Mouse (Mus musculus) embryo, embryonic 10 days (tissue): Measurements from ENCODE around the gene Dip2c.

Experiments used
- DNase-seq: peaks from one replicate; pipeline ENCODE4 v3.0.0-alpha.2; 2015; ENCODE audit warnings: low spot score

Dip2c gene

DNA sequence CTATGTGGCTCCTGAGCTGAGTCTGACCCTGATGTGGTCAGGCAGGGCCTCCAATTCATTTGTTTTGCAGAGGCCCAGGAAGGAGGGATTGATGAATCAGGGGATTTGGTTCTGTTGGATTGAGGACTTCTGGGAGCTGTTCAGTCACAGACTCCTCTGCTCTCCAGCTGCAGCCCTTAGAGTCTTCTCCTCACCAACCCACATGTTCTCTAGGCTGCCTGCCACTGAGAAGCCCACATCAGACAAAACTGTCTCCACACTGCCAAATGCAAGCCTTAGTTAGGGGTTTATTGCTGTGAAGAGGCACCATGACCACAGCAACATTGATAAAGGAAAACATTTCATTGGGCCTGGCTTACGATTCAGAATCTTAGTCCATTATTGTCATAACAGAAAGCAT lies 387.3 kb downstream of the Dip2c start:
- DNase-seq: no peak

DNA sequence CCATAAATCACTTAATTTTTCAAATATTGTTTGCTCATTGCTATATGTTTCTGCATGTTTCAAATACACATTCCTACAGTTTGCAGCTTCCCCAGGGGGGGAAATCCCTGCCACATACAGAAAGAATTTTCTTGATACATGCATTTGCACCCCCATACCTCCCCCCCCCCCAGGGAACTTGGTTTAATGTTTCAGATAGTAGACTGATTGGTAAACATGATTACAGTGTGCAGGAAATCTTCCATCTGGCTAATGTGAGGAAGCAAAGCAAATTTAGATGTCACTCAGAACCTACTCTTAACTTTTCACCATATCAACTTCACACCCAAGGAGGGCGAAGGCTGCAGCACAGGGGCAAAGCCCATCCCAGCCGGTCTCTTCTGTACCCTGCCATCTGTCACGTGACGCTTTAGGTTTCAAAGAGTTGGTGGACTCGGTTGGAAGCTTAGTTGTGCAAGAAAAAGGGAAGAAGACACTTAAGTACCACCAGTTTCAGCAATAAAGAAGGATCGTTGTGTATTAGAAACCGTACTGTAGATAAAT lies 391.7 kb downstream of the Dip2c start:
- DNase-seq: no peak

DNA sequence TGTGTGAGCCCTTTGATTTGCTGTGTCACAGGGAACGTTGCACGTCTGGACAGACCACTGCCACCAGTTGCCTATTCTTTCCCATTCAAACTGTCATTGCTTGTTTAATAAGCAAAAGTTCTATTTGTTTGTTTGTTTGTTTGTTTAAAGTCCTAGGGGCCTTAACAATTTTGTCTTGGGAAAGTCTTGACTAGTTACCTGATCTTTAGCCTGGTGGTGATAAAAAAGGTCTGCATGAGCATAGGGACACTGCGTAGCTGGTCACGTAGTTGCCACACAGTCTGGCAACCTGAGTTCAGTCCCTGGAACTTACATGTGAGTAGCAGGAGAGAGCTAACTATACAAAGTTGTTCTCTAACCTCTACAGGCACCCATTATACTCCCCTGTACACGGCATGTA lies 392.9 kb downstream of the Dip2c start:
- no peak for DNase-seq

GRCm38 (mm10) chr13:9674126-9674525 lies 397.8 kb downstream of the Dip2c start:
- DNase-seq: no peak

DNA sequence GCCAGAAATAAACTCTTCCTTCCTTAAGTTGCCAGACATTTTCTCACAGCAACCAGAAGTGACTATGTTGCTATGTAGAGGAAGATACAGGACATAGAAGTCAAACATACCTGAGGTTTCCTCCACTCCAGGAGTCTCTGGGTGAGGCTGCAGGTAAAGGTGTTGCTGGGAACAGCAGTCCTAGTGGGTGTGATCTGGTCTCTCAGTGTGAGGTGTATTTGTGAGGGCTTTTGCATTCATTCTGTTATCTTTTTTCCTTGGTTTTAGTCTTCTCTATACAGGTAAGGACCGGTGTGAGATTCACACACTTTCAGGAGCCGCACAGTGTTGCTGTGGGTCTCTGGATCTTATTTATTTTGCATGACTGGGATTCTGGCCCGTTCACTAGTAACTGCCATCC lies 405.2 kb downstream of the Dip2c start:
- no peak for DNase-seq

DNA sequence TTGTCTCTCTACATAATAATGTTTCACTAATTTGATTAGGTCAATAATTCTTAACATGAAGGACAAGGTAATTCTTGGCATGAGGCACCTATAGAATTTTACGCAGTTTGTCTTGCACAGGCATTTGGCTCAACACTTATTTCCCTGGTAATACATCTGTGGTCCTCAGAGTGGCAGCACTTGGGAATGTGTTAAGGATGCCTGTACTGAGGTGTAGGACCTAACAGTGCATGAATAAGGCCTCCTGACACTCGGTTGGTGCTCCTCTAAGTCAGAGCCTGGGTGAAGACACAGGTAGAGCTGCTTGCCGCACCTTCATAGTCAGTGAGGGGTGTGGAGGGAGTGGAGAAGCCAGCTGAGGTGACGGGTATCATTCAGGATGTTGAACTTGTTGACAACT lies 407.0 kb downstream of the Dip2c start:
- no peak for DNase-seq

GRCm38 (mm10) chr13:9684153-9684923 lies 408.0 kb downstream of the Dip2c start:
- no peak for DNase-seq

GRCm38 (mm10) chr13:9686261-9686660 lies 409.9 kb downstream of the Dip2c start:
- no peak for DNase-seq

GRCm38 (mm10) chr13:9686765-9687164 lies 410.4 kb downstream of the Dip2c start:
- no peak for DNase-seq

DNA sequence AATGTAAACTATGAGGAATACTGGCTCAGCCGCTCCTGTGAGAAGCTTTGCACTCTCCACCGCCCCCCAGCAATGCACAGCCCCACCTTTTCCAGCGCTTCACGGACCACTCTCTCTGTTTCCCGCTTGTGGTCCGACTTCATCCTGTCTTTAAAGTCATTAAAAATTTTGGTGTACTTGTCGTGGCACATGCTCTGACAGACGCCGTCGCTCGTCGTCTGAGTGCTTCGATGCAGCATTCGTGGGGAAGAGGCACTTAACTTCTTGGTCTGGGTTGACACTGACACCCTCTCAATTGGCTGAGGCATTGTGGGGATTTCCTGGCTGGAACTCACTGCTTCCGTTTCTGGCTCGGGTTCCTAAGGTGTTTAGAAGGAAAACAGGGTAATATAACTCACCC lies 413.0 kb downstream of the Dip2c start:
- no peak for DNase-seq

GRCm38 (mm10) chr13:9692876-9693275 lies 416.5 kb downstream of the Dip2c start:
- DNase-seq: no peak

- no peak for DNase-seq
These were observed 418.3 kb downstream of the Dip2c start for GRCm38 (mm10) chr13:9694651-9695050.

DNA sequence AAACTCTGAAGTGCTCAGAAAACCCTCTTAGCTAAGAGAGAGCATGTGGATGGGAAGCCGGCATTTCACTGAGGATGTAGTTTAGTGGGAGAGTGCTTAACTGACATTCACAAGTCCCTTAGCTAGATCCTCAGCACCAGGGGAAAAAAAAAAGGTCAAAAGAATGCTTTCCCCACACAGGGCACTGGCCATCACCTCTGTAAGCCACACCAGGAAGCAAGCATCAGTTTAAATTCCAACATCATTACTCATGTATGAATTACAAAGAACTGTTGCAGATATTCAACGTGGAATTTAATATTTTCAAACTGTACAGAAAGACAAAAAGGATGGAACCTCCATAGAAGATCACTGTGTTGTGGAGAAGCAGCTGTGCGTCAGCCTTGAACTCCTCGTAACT lies 419.1 kb downstream of the Dip2c start:
- DNase-seq: no peak

DNA sequence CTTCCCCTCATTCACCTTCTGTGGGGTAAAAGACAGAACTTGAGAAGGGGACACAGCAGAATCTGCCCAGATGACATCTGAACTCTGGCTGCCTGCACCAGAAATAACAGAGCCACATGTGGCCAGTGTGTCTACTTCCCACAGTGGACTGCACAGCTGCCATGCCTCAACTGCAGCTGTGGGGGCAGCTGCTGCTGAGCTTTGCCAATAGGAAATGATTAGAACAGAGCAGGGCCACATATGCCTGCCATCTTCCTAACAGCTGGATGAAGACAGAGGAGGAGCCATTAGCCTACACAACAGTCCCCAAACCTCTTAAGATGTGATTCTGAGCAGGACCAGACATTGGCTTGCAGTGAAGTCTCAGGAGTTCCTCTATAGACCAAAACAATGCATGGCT lies 419.5 kb downstream of the Dip2c start:
- DNase-seq: no peak

DNA sequence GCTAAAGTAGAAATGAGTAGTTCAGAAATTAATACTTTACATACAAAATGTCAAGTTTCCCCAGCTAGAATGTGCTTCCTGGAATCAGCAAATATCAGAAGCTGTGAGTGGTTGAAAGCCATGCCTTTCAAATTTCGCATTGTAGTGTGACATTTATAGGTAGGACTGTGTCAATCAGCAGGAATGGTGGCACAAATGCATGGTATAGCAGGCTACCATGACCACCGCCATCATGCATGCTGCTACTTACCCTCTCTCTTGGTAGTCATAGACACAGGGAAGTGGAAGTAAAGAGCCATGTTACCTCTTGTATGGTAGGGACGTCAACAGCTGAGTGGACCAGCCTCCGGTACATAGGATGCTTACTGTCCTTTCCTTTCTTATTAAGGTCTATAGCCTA lies 421.0 kb downstream of the Dip2c start:
- no peak for DNase-seq

DNA sequence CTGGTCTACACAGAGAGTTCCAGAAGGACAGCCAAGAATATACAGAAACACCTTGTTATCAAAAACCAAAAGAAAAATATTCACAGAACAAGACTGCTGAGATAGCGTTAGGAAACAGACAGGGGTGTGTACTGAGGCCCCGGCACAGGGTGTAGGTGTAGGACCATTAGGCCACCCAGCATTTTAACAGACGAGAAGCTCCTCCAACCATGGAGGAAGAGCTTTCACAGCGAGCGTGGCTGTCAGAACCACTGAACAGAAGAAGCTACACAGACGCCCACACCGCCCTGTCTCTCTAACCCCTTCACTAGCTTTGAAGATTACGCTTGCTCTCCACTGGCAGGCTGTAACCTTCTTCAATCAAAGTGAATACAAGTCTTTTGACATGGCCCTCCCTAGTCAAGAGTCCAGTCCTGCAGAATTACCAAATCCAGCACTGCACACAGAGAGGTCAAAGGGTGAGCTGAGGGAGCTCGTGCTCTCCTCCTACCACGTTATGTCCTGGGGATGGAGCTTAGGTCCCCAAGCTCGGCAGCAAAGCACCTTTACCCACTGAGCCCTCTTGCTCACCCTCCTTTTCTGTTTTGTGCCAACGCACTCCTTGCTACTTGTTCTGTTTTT lies 426.4 kb downstream of the Dip2c start:
- DNase-seq: no peak

- no peak for DNase-seq
These were observed 430.4 kb downstream of the Dip2c start for GRCm38 (mm10) chr13:9706720-9707119.

DNA sequence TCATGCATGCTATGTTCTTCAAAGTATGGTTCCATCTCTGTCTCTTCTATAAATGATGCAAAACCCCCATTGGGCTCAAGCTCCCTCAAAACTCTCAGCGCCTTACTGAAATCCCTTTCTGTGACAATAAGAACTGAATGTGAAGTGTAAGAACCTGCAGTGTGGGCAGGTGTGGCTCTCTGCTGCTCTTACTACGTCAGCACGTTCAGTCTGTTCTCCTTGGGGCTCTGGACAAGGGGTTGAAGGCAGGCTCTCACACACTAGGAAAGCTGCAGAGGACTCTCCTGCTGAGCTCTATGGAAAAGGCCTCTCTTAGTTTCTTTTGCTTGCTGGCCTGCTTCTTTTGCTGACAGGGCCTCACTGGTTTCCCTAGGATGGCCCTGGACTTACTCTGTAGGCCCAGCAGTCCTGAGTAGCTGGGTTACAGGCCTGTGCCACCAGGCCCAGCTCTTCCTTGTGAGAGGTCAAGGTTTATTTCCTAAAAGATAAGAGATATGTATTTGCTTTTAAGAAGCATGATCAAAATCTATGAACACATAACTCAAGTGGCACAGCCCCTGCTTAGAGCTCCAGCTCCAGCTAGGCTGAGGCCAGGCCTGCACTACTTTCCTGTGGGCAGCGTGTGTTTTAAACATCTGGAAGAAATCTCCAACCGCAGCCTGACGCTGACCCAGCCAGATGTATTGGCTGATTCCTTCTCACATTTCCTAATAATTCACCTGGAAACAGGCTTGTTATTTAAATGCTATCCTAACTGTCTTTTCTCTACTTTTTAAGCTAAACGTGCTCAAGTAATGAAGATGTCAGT lies 432.3 kb downstream of the Dip2c start:
- DNase-seq: peak; percentile 32

GRCm38 (mm10) chr13:9712409-9712808 lies 436.1 kb downstream of the Dip2c start:
- no peak for DNase-seq

GRCm38 (mm10) chr13:9712971-9713370 lies 436.6 kb downstream of the Dip2c start:
- DNase-seq: no peak

- DNase-seq: no peak
These were observed 437.3 kb downstream of the Dip2c start for GRCm38 (mm10) chr13:9713462-9714134.

- DNase-seq: no peak
These were observed 438.9 kb downstream of the Dip2c start for GRCm38 (mm10) chr13:9715224-9715623.
